Mouse (Mus musculus): ENCODE data around the gene Gm17409.

Gm17409 gene

DNA sequence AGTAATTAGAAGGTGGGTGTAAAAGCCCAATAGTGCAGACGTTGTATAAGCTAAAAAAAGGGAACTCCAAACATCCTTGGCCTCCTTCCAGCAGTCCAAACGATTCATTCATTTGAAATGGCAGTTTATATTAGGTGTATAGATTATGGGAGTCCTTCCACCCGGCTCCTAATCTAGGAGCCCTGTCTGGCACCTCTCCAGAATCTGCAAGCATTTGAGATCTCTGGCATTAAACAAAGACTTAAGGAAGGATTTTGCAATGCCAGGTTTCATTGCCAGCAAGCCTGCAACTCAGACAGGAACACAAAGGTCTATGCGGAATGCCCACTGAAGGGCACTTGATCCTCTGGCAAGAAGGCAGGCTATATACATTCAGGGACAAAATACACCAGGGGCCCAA, 15.2 kb downstream of the Gm17409 start:
- DNase-seq: no peak

DNA sequence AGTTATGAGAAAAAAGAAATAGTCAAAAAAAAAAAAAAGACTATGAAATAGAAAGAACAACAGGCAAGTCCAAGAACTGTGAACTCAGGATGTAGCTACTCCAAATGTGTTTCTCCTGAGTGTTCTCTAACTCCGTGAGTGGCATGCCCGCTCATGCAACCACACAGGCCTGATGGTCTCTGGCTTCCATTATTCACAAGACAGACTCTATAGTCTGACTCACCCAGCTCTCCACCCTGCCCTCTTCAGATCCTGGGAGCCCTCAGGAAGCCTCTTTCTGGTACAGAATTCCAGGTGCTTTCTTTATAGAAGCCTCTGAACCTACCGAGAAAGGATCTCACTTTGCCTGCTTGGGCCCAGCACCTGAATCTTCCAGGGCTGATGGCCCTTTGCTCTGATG, 15.8 kb downstream of the Gm17409 start:
- DNase-seq: no peak

DNA sequence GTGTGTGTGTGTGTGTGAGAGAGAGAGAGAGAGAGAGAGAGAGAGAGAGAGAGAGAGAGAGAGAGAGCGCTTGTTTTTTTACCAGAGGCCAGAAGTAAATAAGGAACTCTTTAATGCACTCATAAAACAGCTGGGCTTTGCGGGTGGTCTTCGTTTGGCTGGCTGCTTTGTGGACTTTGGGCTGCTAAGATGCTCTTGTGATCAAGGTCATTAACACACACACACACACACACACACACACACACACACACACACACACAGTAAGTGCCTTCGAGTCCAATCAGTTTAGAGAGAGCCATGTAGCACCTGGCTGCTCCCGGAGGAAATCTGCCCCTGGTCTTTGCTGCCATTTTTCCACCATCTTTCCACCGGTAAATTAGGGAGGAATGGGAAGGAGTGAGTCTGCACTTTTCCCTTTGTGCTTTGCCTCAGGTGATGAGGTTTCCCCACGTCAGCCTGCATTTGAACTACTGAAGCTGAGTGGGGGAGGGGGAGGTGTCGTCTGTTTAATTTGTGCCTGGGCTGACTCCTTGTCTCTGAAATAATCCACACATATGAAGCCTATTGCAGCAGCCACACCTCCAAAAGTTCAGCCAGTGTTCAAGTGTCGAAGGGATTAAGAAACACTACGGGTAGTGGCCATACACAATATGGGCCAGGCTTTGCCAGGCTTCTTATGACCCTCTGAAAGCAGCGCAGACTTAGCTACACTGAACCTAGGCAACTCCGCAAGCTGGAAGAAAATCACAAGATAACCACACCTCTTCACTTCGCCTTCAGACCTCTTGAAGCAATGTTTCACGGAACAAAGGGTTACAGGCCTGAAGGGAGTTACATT, 16.7 kb downstream of the Gm17409 start:
- no peak for DNase-seq

DNA sequence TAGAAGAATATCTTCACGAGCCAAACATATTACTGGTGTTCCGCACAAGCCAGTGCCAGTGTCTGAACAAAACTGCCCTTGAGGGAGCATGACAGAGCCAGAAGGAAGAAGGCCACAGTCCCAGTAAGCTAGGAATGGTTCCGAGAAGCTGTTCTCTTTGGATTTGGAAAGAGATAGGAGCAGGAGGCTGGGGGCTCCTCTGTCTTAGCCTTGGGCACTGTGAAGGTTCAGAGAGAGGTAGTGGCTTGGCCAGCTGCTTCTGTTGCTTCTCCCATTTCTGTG, 17.3 kb downstream of the Gm17409 start:
- DNase-seq: no peak

DNA sequence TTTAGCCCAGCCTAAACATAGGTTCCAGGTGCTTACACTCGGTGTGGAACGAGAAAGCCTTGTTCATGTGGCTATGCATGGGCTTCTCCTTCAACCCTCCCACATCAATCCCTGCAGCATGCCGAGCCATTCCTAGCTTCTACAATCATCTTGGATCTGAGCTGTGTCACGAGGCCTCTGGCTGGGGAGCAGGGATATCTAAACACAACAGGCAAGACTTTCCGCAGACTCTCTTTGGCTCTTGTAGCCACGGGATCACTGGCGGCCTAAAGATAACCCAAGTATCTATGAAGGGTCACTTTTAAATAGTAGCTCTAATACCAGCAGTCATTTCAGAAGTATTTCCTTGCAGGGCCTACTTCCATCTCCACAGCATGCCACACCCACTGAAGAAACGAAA, 18.5 kb downstream of the Gm17409 start:
- no peak for DNase-seq

DNA sequence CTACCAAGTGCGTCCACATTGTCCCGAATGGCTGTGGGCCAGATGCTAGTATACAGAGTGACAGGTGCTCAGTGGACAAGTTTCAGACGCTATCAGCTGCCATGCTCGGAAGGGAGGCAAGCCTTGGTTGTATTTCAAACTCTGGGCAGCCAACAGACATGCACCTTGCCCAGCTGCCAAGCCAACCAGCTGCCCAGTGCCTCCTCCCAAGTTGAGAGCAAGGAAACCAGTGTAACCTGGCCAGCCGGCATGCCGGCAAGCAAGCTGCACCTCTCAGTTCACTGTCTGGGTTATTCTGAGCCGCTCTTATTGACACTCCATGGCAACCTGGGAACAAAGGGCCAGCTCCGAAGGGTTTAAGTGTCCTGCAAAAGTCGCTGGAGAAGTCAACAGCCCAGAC, 19.4 kb downstream of the Gm17409 start:
- peak; percentile 55 for DNase-seq

DNA sequence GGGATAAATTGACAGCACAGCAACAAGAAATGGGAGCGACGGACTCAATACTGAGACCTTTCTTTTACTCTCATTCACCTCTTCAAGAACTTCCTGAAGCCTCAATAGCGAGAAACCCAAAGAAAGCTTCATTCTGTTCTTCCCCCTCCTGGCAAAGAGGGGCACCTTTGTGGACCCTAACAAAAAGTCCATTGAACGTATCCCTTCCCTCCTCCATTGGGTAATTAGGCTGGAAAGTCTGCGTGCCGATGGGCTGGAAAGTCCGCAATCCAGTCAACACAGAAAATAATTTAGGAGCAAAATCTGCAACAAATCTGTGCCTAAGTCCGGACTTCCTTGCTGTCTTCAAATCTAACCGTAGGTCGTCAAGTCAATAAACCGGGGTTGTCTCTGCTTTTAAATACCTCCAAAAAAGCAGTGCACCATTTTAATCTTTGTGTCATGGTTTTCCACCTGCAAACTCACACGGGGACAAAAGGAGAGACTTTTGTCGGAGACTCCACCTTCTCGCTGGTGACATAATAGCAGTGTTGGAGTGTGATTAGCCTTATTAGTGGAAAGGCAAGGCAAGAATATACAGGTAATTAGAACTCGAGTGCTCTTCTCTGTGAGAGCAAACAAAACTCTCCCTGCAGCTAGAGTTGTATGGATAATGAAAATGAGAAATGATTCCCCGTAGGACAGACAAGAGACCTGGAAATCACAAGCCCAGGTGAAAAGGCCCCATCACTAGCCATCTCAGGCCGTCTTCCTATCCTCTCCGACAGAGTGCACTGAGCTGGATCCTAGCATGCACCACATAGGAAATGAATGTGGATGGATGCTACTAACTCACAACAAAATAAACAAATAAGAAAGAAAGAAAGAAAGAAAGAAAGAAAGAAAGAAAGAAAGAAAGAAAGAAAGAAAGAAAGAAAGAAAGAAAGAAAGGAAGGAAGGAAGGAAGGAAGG, 24.0 kb downstream of the Gm17409 start:
- DNase-seq: no peak

DNA sequence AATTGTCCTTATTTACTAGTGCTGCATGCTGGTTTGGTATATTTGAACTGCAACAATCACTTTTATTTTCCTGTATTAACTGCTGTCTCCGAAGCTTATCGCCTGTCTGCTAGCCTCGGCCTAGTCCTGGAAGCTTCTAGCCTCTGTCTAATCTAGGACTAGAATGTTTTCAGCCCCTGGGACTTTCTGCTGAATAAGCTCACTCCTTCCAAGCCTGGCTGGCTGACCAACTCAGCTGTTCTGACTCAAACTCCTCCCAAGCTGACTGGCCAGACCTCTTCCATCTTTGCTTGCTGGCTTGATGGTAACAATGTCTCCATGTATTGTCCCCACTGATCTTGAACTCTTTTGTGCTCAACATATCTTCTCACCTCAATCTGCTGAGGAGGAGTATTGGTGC, 25.4 kb downstream of the Gm17409 start:
- no peak for DNase-seq

DNA sequence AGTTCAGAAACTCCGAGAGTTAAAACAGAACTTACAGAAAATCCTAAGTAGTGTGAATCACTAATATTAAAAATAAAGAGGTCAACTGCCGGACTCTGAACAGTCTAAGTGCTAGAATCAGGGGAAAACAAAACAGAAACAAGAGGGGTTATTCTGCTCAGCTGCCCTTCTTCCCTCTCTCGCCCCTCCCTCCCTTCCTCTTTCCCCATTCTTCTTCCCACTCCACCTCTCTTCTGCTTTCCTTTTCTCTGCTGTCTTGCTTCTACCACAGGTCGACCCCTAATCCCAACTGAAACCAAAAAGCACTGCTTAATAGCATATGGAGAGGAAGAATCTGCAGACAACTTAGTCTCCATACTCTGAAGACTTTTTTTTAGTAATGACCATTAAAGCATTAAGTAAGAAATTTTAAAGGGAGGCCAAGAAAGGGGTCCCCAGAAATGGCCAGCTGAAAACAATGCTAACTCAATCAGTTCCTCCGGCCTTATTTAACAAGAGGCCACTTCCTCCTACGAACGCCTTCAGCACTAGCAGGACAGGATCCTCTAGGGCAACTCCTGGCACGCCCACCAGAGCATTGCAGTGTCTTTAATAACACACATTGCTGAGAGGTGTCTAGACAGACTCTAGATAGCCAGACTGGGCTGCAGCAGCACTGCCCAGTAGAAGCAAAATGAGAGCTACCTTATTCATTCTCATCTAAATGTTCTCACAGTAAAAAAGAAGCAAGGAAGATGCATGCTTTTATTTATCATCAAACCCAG, 26.9 kb downstream of the Gm17409 start:
- no peak for DNase-seq

DNA sequence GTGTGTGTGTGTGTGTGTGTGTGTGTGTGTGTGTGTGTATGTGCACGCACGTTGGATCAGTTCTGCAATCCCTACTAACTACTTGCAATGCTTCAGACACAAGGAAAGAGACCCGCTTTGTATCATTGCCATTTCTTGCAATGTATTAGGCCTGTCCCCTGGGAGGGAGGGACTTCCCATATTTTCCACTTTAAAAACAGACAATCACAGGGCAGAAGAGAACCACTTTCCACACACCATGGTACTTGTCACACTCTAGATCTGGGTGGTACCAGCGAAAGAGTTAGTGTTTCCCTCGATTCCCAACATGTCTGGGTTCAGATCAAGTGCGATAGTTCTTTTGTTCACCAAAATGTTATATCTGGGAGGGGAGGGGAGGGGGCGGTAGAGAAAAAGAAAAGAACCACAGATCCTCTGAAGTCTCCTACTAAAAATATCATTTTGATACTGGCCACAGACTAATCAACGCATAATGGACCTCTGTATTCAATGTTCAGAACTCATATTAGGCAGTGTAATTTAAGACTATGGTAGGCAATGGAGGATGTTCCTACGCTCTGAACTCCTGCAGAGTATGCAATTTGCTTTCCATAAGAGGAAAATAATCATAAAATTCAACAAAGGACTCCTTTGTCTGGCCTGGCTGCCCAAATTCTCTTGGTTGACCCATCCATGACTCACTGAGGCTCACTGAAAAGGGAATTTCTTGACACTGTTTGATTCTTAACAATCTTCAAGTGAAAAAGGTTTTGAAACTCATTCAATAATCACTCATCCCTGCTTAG, 35.6 kb downstream of the Gm17409 start:
- no peak for DNase-seq

DNA sequence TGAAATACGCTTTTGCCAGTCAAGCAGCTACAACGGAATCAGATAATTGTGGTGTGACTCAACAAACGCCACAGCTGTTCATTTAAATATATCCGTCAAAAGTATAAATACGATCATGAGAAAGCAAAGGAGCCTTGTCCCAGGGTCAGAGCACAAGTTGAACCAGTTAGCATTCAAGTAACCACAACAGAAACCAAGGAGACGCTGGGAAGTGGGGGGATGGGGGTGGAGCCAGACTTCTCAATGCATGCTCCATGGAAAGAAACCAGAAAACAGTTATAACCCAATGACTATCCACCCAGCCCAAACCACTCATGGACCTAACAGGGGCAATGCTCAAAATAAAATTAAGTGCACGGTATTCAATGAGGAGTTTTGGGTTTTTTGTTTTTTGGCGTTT, 40.3 kb downstream of the Gm17409 start:
- no peak for DNase-seq

DNA sequence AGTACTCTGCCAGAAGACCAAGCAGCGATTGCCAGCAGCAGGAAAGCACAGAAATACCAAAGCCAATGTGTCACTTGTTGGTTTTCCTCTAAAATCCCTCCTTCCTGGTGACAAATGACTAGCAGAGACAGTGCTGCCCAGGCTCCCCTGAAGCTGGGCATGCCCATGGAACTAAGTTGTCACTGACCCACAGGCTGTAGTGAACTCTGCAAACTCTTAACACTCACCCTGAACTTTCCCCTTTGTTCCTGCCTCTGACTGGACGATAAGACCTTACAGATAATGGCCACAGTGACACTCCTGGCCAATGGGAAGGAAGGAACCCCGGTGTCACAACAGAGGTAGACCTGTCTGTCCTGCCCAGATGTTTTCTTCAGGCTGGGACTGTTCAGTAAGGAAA, 43.3 kb downstream of the Gm17409 start:
- DNase-seq: no peak

DNA sequence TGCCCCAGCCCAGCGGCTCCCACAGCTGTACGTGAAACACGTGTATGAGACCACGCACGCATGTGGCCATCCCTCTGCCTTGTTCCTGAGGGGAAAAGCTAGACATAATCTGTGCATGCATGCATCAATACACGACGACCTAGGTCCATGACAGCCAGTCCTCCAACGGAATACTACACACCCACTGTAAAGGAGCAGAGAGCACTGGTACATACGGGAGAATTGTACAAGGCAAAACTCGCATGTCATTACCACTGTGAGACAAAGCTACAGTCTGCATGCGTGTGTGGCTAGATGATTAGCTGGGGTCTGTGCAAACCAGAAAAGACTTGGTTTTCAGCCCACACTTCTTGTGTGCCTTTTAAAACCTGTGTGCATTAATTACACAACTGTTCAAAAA, 44.6 kb downstream of the Gm17409 start:
- DNase-seq: no peak

DNA sequence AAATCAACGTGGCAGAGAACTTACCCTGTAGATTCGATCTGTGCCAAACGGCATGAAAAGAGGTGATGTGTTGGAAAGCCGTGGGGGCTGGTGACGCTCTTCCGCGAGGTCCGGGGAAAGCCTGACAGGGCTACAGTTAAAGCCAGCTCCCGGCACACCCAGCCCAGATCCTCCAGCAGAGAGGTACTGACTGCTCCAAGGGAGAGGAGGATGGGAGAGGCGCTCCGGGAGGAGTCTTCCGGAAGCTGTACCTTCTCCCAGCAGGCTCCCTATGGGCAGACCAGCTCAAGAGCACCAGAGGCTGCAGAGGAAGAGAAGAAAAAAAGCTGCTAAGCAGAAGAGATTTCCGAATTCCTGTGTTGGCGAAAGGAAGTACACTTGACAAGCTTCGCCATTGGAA, 46.1 kb downstream of the Gm17409 start:
- DNase-seq: no peak

DNA sequence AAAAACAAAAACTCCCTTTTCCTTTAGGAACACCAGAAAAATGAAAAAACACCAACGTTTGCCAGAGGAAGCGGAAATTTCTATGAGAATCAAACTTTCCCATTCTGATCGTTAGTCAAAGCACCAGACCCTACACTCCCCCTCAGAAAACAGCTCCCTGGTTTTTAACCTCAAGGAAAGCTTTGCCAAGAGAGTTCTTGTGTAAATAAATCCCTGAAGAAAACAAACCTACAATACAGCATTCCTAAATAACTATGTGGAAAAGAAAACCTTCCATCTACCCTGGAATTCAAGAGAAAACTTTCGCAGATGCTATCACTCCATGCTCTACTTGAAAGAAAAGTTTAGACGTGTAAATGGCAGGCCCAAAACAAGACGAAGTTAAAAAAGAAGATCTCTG, 47.0 kb downstream of the Gm17409 start:
- DNase-seq: no peak

DNA sequence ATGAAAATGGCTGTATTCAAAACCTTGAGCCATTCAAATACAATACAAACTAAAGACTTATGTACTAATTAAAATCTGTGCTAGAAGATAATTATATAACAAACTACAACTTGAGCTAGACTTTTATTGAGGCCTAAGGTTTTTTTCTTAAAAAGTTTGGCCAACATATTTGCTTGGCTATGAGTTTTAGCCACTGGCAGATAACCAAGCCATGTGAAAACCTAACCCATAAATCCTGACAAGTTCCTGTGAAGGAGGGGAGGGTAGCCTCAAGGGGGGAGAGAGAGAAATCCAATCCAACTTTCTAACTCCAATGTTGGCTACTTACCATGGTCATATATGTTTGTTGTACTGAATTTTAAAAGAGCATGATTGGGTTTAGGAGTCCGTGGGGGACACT, 48.6 kb downstream of the Gm17409 start:
- DNase-seq: peak; percentile 54
